Mouse (Mus musculus) C2C12 (cell line): Measurements from ENCODE around the gene Egfr.

Experiments used
- CEBPB ChIP-seq: IDR thresholded peaks from one replicate; pipeline ENCODE4 v1.6.1; 2011; ENCODE audit warnings: low read depth, mild to moderate bottlenecking, control low read depth, moderate library complexity
- CTCF ChIP-seq: IDR thresholded peaks from one replicate; pipeline ENCODE4 v1.5.1; 2011; ENCODE audit not compliant: control insufficient read depth, insufficient read depth, insufficient read length
- FOSL1 ChIP-seq: IDR thresholded peaks from one replicate; pipeline ENCODE4 v1.8.0; 2011; ENCODE audit warnings: mild to moderate bottlenecking, low read length; ENCODE audit not compliant: poor library complexity, insufficient read depth, severe bottlenecking
- MAX ChIP-seq: IDR thresholded peaks from one replicate; pipeline ENCODE4 v1.6.1; 2011; ENCODE audit warnings: mild to moderate bottlenecking, control low read depth
- USF1 ChIP-seq: IDR thresholded peaks from one replicate; pipeline ENCODE4 v1.6.1; 2011; ENCODE audit warnings: low read depth, mild to moderate bottlenecking, control low read depth, moderate library complexity

DNA sequence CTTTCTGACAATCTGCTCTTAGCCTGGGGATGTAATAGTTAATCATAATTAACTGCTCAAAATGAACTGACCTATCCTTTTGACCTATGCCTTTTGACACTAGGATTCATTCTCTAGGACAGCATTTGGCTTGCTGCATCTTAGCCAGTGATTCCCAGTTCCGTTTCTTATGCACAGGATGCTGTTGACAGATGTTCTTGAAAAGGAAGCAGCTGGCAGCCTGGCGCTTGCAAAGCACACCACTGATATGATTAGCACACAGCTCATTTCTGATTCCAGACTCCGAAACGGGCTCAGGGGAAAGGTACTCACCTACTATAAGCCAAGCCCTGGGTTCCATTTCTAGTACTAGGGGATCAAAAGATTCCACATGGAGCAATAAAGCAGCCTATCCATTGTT lies 20.7 kb downstream of the Egfr start:
- no peak for TF ChIP-seq CTCF
- TF ChIP-seq CEBPB = no peak
- TF ChIP-seq USF1 = no peak
- TF ChIP-seq FOSL1 = no peak
- TF ChIP-seq MAX = no peak
